Mouse (Mus musculus) G1E (cell line): ENCODE measurements around the gene Abcf1.

ENCODE experiments used
- CTCF ChIP-seq: IDR thresholded peaks from 2 replicates; pipeline ENCODE4 v1.5.1; 2012; ENCODE audit warnings: low read depth, low read length, inconsistent platforms, mixed read lengths
- TAL1 ChIP-seq: conservative IDR thresholded peaks from 2 replicates; pipeline ENCODE4 v1.6.1; 2012; ENCODE audit warnings: low read depth, low read length, inconsistent platforms, mixed read lengths

DNA sequence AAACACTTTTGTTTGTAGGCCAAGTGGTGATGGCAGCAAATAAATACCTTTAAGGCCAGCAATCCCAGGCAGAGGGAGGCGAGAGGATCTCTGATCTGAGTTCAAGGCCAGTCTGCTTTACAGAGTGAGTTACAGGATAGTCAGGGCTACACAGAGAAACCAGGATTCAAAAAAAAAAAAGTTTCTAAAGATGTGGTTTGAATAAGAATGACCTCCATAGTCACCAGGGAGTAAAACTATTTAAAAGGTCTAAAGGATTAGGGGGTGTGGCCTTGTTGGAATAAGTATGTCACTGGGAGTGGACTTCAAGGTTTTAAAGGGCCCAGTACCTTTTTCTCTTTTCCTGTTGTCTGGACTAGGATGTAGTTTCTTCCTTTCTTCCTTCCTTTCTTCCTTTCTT, 29.6 kb downstream of the Abcf1 start:
- TF ChIP-seq CTCF (no peak), TAL1 (no peak)
